Mouse (Mus musculus) bone marrow macrophage, adult 2 months (primary cell): ENCODE results near the gene Tarm1.

Experiments
- CTCF ChIP-seq: IDR thresholded peaks from 2 replicates; pipeline ENCODE4 v1.5.1; 2012; ENCODE audit warnings: low read depth, mild to moderate bottlenecking, low read length, moderate library complexity
- POLR2A ChIP-seq: IDR thresholded peaks from 2 replicates; pipeline ENCODE4 v1.6.1; 2012; ENCODE audit warnings: mild to moderate bottlenecking, low read depth, low read length, borderline replicate concordance

- no peak for TF ChIP-seq CTCF
- no peak for TF ChIP-seq POLR2A
These were observed 42.2 kb downstream of the Tarm1 start for GRCm38 (mm10) chr7:3460261-3460660.
